Mouse (Mus musculus): ENCODE results near the gene Gpr6.

DNA sequence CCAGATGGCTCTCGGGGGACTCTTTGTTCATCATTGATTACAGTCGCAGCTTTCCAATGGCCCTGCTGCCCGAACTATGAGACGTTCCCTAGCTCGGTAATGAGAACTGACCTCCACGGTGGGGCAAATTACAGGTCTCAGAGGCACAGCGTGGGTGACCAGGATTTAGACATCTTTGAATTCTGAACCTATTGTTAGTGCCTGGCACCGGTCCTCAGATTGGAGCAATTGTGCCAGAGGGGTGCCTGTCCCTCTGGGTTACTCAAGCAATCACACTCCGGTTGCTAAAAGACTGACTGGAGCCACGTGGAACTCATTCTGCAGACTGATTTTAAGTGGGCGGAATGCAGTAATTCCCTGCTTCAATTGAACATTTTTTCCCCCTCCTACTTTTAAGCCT, 29.8 kb downstream of the Gpr6 start:
- TF ChIP-seq CTCF (conservative IDR thresholded peaks at IDR 0.05; ENCODE audit: insufficient read depth, insufficient read length, low read depth, low read length) (no peak), POLR2A (IDR thresholded peaks at IDR 0.05; ENCODE audit: low read depth, low read length) (no peak)

Data from kidney, adult 2 months (tissue).